9 mouse cellular contexts compared by ENCODE assay signal in the genomic region with DNA sequence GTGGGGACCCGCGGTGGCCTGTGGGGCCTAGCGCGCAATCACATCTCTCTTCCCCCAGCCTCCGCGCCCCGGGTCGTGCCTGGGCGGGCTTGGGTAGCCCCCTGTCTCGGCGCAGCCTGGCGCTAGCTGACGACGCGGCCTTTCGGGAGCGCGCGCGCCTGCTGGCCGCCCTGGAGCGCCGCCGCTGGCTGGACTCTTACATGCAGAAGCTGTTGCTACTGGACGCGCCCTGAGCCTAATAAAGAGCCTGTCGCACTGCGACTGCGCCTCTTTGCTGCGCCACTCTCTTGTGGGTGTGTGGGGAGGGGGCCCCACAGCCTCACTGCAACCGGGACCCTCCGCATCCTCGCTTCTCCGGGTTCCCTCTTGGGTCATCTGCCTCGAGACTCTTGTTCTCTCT. TPM values are rescaled to one million over a fixed set of nuclear protein-coding genes. Genes with fewer than 3 reads are reported as not detected.
A peak's percentile ranks its signal among the peaks of the same experiment; 100 is the strongest.
DNase-seq lines count a peak whose midpoint lies in the region; ATAC-seq lines count a peak whose summit lies in the region.
"Had no signal": no experiment of that assay in that cellular context is flagged by ENCODE, and none has a peak within 500 bp of the region (broad histone marks: within the 10 kb centered on the region; RNA-seq: fewer than 3 reads in every experiment).

No protein-coding gene starts in this region.

- 6% methylated on average over 29 of the region's 35 CpGs for WGBS in heart, embryonic 14.5 days
- whole genome bisulfite sequencing in limb, embryonic 10.5 days = 5% methylated on average over 35 of the region's 35 CpGs
- WGBS in neural tube, embryonic 15.5 days = 2% methylated on average over 35 of the region's 35 CpGs

- peaks cover 5 to 20% of the 10 kb centered on the region in 2 experiments; a peak in 3 of 4 replicates for H3K4me1 ChIP-seq in heart, embryonic 14.5 days (ENCODE audit: control insufficient read depth in 2 of 2, insufficient read depth in 2 of 2, low read length in 2 of 2)
- peaks cover 45% of the 10 kb centered on the region for H3K4me1 ChIP-seq in limb, embryonic 10.5 days
- H3K4me1 ChIP-seq in neural tube, embryonic 15.5 days = peaks cover 21% of the 10 kb centered on the region

- peaks cover 100% of the 10 kb centered on the region for H3K27me3 ChIP-seq in heart, embryonic 14.5 days (ENCODE audit: control insufficient read depth, insufficient read depth, low read length)
- peaks cover 100% of the 10 kb centered on the region for H3K27me3 ChIP-seq in limb, embryonic 10.5 days (ENCODE audit: low read depth, poor library complexity, severe bottlenecking)
- H3K27me3 ChIP-seq in neural tube, embryonic 15.5 days (replicated peaks) = peaks cover 95% of the 10 kb centered on the region

- DNase-seq in heart, adult 11 months = no peak
- DNase-seq in limb, embryonic 10.5 days (ENCODE audit: low spot score) = no peak
- DNase-seq in layer of hippocampus, adult 11-12 months (ENCODE audit: low spot score) = no peak
- DNase-seq in frontal cortex, postnatal 25 days (ENCODE audit: low spot score in 2 of 2) = no peak

- ATAC-seq in heart, embryonic 14.5 days (ENCODE audit: insufficient number of reproducible peaks, insufficient read depth, low FRiP score, low read depth) = no peak
- ATAC-seq in erythroid progenitor cell, adult 5-6 weeks (replicated peaks; ENCODE audit: low FRiP score, poor library complexity, severe bottlenecking) = peak; percentile 21; the same call in 1 of the 2 replicates
- no peak for ATAC-seq in neural tube, embryonic 15.5 days (ENCODE audit: low FRiP score)
- no peak for ATAC-seq in activated CD4-positive, CD25-positive, alpha-beta regulatory T cell, adult 4 months

- H3K27ac ChIP-seq in heart, embryonic 14.5 days (replicated peaks in 1 of 2; ENCODE audit: control insufficient read depth in 1 of 2, insufficient read depth in 1 of 2, low read depth in 2 of 2, low read length in 2 of 2) = no peak overlapping the region
- H3K27ac ChIP-seq in limb, embryonic 10.5 days = no peak overlapping the region
- H3K27ac ChIP-seq in neural tube, embryonic 15.5 days (replicated peaks) = no peak overlapping the region

- no peaks in the 10 kb centered on the region for H3K9me3 ChIP-seq in heart, embryonic 14.5 days (ENCODE audit: control insufficient read depth, low read length)
- no peaks in the 10 kb centered on the region for H3K9me3 ChIP-seq in limb, embryonic 10.5 days (replicated peaks)
- H3K9me3 ChIP-seq in neural tube, embryonic 15.5 days (replicated peaks) = no peaks in the 10 kb centered on the region

- peak overlapping the region in 1 of 2 experiments; percentile 26; a peak in 2 of 4 replicates for H3K4me3 ChIP-seq in heart, embryonic 14.5 days (ENCODE audit: control insufficient read depth in 1 of 2, insufficient read depth in 1 of 2, low read depth in 1 of 2, low read length in 2 of 2)
- H3K4me3 ChIP-seq in limb, embryonic 10.5 days = peak overlapping the region; percentile 30
- H3K4me3 ChIP-seq in neural tube, embryonic 15.5 days (replicated peaks) = peak overlapping the region; percentile 38

- H3K4me2 ChIP-seq in heart, embryonic 14.5 days (ENCODE audit: low read length) = peak overlapping the region; percentile 63
- peak overlapping the region; percentile 68 for H3K4me2 ChIP-seq in neural tube, embryonic 15.5 days

- no peak overlapping the region for H3K9ac ChIP-seq in heart, embryonic 14.5 days (ENCODE audit: low read length)
- no peak overlapping the region; the same call in 1 of the 2 replicates for H3K9ac ChIP-seq in neural tube, embryonic 15.5 days (replicated peaks)

- H3K36me3 ChIP-seq in heart, embryonic 14.5 days (ENCODE audit: control insufficient read depth, insufficient read depth, low read length) = no peaks in the 10 kb centered on the region
- no peaks in the 10 kb centered on the region for H3K36me3 ChIP-seq in limb, embryonic 10.5 days
- H3K36me3 ChIP-seq in neural tube, embryonic 15.5 days = no peaks in the 10 kb centered on the region

RNA-seq across cellular contexts. Expression of gene Pth2, which starts 0.7 kb away (rescaled TPM):
- polyA plus RNA-seq in heart, embryonic 14.5 days (2014; fragmentation: Nextera tagmentation; extraction: Ambion mirVana) = 0.61 TPM in 1 of 2 replicates, not detected in the other
- not detected in 2 replicates for total RNA-seq in erythroid progenitor cell, adult 5-6 weeks (2015; ENCODE audit: low replicate concordance)
- total RNA-seq in erythroid progenitor cell, adult 5-6 weeks (2017; ENCODE audit: low replicate concordance) = not detected in 2 replicates
- not detected in 2 replicates for polyA plus RNA-seq in limb, embryonic 10.5 days (2016; fragmentation: Nextera tagmentation; extraction: Ambion mirVana)
- not detected in 2 replicates for polyA plus RNA-seq in neural tube, embryonic 15.5 days (2015; fragmentation: Nextera tagmentation; extraction: Ambion mirVana)
- polyA plus RNA-seq in activated CD4-positive, CD25-positive, alpha-beta regulatory T cell, adult 4 months (2017; shearing (Covaris generic)) = not detected
- polyA plus RNA-seq: Patski had no signal

RNA-seq across cellular contexts. Expression of gene Gfy, which starts 2.2 kb away (rescaled TPM):
- polyA plus RNA-seq in heart, embryonic 14.5 days (2014; fragmentation: Nextera tagmentation; extraction: Ambion mirVana) = not detected in 2 replicates
- not detected in 2 replicates for total RNA-seq in erythroid progenitor cell, adult 5-6 weeks (2015; ENCODE audit: low replicate concordance)
- not detected in 2 replicates for total RNA-seq in erythroid progenitor cell, adult 5-6 weeks (2017; ENCODE audit: low replicate concordance)
- not detected in 2 replicates for polyA plus RNA-seq in limb, embryonic 10.5 days (2016; fragmentation: Nextera tagmentation; extraction: Ambion mirVana)
- not detected in 2 replicates for polyA plus RNA-seq in neural tube, embryonic 15.5 days (2015; fragmentation: Nextera tagmentation; extraction: Ambion mirVana)
- not detected for polyA plus RNA-seq in activated CD4-positive, CD25-positive, alpha-beta regulatory T cell, adult 4 months (2017; shearing (Covaris generic))
- polyA plus RNA-seq: Patski had no signal

RNA-seq across cellular contexts. Expression of gene Slc17a7, which starts 17.8 kb away (rescaled TPM):
- 5.3 and 7.8 TPM in 2 replicates for polyA plus RNA-seq in heart, embryonic 14.5 days (2014; fragmentation: Nextera tagmentation; extraction: Ambion mirVana)
- total RNA-seq in erythroid progenitor cell, adult 5-6 weeks (2015; ENCODE audit: low replicate concordance) = not detected in 2 replicates
- total RNA-seq in erythroid progenitor cell, adult 5-6 weeks (2017; ENCODE audit: low replicate concordance) = not detected in 2 replicates
- polyA plus RNA-seq in limb, embryonic 10.5 days (2016; fragmentation: Nextera tagmentation; extraction: Ambion mirVana) = 0.06 TPM in 1 of 2 replicates, not detected in the other
- 0.37 and 0.55 TPM in 2 replicates for polyA plus RNA-seq in neural tube, embryonic 15.5 days (2015; fragmentation: Nextera tagmentation; extraction: Ambion mirVana)
- not detected for polyA plus RNA-seq in activated CD4-positive, CD25-positive, alpha-beta regulatory T cell, adult 4 months (2017; shearing (Covaris generic))

RNA-seq across cellular contexts. Expression of gene Ccdc155, which starts 23.2 kb away (rescaled TPM):
- 0.32 and 0.54 TPM in 2 replicates for polyA plus RNA-seq in heart, embryonic 14.5 days (2014; fragmentation: Nextera tagmentation; extraction: Ambion mirVana)
- total RNA-seq in erythroid progenitor cell, adult 5-6 weeks (2015; ENCODE audit: low replicate concordance) = not detected in 2 replicates
- total RNA-seq in erythroid progenitor cell, adult 5-6 weeks (2017; ENCODE audit: low replicate concordance) = not detected in 2 replicates
- 0.45 and 0.68 TPM in 2 replicates for polyA plus RNA-seq in limb, embryonic 10.5 days (2016; fragmentation: Nextera tagmentation; extraction: Ambion mirVana)
- 0.36 and 0.60 TPM in 2 replicates for polyA plus RNA-seq in neural tube, embryonic 15.5 days (2015; fragmentation: Nextera tagmentation; extraction: Ambion mirVana)
- polyA plus RNA-seq in activated CD4-positive, CD25-positive, alpha-beta regulatory T cell, adult 4 months (2017; shearing (Covaris generic)) = under 1 TPM; 0.24 to 0.34 TPM

RNA-seq across cellular contexts. Expression of gene Aldh16a1, which starts 27.2 kb away (rescaled TPM):
- polyA plus RNA-seq in heart, embryonic 14.5 days (2014; fragmentation: Nextera tagmentation; extraction: Ambion mirVana) = 27.8 and 31.2 TPM in 2 replicates
- total RNA-seq in erythroid progenitor cell, adult 5-6 weeks (2015; ENCODE audit: low replicate concordance) = 24.5 and 29.3 TPM in 2 replicates
- total RNA-seq in erythroid progenitor cell, adult 5-6 weeks (2017; ENCODE audit: low replicate concordance) = 12.4 and 14.1 TPM in 2 replicates
- polyA plus RNA-seq in limb, embryonic 10.5 days (2016; fragmentation: Nextera tagmentation; extraction: Ambion mirVana) = 54.2 and 63.7 TPM in 2 replicates
- 19.5 and 26.8 TPM in 2 replicates for polyA plus RNA-seq in neural tube, embryonic 15.5 days (2015; fragmentation: Nextera tagmentation; extraction: Ambion mirVana)
- 10 to 100 TPM; 21.4 to 27.4 TPM for polyA plus RNA-seq in activated CD4-positive, CD25-positive, alpha-beta regulatory T cell, adult 4 months (2017; shearing (Covaris generic))
